Mouse (Mus musculus) right cerebral cortex, postnatal 4 days (tissue): ENCODE results near the gene Zfp341.

Experiments used
- DNase-seq: peaks from one replicate; pipeline ENCODE4 v3.0.0-alpha.2; 2022

Gene Zfp341

DNA sequence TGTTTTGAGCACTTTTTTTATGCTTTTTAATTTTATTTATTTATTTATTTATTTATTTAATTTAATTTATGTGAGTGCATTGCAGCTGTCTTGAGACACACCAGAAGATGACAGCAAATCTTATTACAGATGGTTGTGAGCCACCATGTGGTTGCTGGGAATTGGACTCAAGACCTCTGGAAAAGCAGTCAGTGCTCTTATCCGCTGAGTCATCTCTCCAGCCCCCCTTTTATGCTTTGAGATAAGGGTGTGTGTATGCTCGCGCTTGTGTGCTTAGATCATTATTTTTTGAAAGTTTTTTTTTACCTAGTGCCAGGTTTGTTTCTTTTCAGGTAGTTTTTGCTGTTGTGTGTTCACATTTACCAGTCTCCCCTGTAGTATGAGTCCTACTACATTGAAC is 65.9 kb downstream of the Zfp341 start:
- no peak for DNase-seq

DNA sequence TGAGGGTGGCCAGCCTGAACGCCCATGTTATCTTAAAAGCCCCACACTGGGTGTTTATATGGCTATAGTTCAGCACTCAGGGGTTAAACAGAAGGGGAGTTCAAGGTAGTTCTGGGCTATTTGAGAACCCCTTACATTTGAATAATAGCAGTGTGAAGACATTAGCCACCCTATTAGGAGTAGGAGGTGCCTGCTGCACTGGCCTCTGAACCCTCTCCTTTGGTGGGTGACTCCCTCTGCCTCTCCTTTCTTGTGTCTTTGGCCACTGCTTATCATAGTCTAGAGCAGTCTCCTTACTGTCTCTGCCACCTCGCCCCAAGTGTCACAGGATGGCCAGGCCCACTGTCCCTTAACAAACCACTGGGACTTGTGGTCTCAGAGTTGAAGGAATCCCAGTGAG is 67.2 kb downstream of the Zfp341 start:
- DNase-seq, result no peak

DNA sequence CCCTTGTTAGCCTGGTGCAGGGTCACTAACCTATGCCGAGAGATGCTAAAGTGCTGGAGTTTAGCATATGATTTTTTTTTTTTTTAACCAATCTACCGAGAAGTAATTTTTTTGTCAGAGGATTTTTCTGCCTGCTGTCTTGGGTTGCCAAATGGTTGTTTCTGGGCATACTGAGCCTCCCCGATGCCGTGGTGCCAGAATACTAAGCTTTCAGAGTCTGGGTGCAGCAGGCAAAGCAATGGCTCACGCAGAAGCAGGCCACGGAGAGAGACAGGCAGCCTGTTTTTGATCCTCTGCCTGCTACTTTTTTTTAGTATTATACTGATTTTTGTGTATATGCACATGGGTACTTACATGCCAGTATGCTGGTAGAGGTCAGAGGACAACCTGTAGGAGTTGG is 67.8 kb downstream of the Zfp341 start:
- no peak for DNase-seq

DNA sequence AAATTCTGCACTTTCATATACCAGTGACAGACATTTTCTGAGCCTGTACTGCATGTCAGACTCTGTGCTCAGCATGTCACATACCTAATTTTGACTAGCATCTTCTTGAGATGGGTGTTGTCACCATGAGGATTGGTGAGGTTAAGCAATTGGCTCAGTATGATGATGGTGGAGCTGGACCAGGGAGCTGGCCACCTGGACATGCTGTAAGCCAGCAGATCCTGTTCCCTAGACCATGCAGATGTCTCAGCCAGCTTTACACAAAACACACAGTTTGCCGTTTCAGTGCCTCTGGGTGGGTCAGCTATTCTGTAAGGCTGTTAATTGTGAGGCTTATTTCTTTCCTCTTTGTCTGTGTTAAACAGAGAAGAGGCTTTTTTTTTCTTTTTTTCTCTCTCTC is 69.6 kb downstream of the Zfp341 start:
- no peak for DNase-seq

DNA sequence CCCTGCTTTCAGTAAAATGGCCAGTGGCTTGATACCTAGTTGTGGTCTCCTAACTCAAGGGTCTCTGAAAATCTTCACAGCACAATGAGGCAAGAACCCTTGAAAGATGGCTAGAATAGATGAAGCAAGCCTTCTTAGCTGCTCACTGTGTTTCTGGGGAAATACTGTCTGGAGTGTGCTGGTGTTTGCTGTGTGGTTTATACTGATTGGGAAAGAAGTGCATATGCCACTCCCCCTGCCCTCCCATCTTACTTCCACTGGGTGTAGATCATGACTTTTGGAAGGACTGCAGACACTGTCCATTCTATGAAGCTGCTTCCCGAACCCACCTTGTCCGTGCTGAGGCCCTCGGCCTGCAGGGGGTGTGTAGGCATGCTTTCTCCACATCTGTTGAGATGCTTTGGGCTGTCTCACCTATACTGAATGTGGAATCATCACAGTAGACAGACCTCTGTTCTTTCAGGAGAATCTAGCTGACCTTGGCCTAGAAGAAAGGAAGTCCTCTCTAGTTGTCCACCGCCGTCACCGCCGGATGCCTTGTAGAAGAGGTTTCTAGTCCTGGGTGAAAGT is 71.9 kb downstream of the Zfp341 start:
- DNase-seq, result no peak

DNA sequence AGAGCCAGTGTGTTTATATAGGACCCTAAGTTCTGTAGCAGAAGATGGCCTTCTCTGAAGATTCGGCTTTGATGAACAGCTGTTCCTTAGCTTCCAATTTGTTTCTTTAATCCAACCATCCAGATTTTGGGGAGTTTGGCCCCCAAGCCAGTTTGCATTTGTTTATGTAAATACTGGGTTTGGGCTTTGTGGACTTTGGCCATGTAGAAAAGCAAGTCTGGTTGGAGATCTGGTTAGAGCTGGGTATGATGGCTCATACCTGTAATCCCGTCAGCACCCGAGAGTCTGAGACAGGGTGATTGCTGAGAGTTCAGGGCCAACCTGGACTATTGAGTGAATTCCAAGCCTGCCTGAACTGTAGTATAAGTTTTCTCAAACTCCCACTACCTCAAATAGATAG is 72.7 kb downstream of the Zfp341 start:
- DNase-seq, result no peak

DNA sequence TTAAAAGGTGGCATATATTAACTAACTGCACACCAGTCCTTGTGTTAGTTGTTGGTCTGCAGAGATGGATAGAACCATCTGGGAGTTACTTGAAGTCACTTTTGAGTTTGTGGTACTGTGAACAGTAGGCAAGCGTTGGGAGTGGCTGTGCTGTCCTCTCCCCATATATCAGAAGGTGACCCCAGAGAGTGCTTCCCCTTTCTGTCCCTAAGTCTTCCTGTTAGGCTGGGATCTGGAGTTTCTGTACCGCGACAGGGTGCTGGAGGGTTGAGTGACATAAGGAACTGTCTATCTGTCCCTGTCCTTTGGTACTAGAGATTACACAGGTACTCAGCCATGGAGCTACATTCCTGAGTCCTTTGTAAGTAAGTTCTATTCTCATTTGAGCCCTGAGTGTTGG is 73.7 kb downstream of the Zfp341 start:
- no peak for DNase-seq

DNA sequence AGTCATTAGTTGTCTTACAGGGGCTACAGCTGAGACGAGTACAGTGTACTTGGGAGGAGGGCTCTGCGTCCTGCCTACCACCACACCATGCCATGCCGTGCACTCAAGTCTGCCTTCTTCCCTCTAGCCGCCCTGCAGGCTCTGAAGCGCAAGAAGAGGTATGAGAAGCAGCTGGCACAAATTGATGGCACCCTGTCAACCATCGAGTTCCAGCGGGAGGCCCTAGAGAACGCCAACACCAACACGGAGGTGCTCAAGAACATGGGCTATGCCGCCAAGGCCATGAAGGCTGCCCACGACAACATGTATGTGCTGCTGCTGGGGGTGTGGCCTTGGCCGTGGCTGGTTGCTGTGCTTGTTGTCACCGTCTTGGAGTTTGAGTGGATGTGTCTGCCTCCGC is 76.3 kb downstream of the Zfp341 start:
- DNase-seq, result no peak

DNA sequence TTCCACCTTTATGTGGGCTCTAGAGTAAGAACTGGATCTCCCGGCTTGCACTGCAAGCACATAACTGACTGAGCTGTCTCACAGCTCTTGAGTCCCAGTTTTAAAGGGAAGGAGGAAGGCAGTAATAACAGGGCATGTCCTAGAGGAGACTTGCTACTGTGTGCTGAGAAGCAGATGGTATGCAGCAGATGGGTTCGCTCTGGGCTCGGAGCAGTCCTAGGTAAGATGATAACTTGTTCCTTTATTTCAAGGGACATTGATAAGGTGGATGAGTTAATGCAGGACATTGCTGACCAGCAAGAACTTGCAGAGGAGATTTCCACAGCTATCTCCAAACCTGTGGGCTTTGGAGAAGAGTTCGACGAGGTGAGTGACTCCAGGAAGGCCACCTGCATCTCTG is 77.9 kb downstream of the Zfp341 start:
- DNase-seq, result no peak

DNA sequence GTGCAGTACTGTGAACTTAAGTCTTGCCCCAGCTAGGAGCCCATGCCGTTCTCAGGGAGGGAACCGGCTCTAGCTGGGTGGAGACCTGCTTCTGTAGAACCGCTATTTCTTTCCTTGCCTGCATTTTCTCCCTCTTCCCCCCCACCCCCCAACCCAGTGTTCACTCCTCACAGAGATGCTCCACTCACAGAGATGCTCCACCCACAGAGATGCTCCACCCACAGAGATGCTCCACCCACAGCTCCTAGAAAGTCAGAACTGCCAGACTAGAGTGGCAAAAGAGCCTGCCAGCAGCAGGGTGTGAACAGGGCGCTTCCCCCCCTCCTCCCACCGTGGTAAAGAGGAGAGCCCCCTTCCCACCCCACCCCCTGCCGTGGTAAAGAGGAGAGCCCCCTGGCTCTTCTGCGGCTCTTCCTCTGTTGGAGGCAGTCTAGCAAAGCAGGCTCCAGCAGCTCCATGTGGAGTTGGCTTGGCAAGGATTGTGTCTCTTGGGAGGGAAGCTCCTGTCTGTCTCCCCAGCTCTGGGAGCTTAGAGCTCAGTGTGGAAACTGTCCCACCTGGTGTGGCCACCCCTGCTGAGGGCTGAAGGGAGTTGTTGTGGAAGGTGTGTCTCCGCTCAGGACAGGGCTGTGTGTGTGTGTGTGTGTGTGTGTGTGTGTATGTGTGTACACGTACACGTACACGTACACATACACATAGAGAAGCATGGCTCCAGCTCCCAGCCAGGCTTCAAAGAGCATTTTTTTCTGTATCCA is 80.3 kb downstream of the Zfp341 start:
- DNase-seq, result no peak

DNA sequence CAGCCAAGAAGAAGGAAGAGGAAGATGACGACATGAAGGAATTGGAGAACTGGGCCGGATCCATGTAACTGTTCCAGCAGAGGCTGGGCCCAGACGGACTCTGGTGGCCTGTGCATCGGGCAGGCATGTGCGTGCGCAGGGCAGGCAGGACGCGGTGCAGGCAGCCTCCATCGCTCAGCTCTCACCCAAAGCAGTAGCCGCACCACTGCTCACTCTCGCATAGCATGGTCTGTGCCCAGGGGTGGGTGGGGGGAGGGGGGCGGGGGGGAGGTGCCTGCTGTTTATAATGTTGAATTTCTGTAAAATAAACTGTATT is 80.8 kb downstream of the Zfp341 start:
- DNase-seq, result no peak

DNA sequence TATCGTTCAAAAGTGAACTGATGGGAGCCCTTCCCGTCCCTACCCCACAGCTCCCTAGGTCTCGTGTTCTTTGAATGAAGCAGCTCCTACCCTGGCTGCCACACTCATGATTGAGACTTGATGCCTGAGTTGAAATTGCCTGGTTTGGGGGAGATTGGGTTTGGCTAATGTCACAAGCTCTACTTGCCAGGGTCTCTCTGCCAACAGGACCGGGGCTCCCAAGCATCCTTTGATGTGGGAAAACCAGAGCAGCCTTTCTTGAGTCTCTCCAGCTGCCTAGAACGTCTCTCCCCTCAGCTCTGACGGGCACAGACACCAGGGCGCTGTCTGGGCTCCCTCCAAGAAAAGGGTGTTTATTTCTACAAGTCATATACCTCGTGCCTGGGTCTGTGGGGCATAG is 82.6 kb downstream of the Zfp341 start:
- no peak for DNase-seq
